Mouse (Mus musculus) midbrain, embryonic 14.5 days (tissue): ENCODE measurements at regions not wholly inside any gene's neighbourhood (a gene's known extent, or its start where the extent isn't known, plus 50 kb on each side); places are given as distances from the start of the nearest gene placed in this dataset.

Source experiments
- ATAC-seq: fragments of 200-750 bp; cut with Nextera tagmentation; 2 replicates; pipeline ENCODE4 v1.8.0; 2017; ENCODE audit warnings: moderate number of reproducible peaks, moderate library complexity; ENCODE audit not compliant: low FRiP score, low TSS enrichment
- DNase-seq: peaks from one replicate; pipeline ENCODE4 v3.0.0-alpha.2; 2015
- H3K27ac ChIP-seq: fragments of 300-500 bp; sonication (generic); replicated peaks from 2 replicates; pipeline ENCODE4 v1.5.1; 2014; ENCODE audit warnings: mild to moderate bottlenecking, low read depth, low read length, moderate library complexity
- H3K27me3 ChIP-seq: fragments of 300-500 bp; sonication (generic); 2 replicates; pipeline ENCODE4 v1.6.1; 2014; ENCODE audit warnings: low read length, control low read depth, mixed read lengths; ENCODE audit not compliant: control insufficient read depth, insufficient read depth
- H3K36me3 ChIP-seq: fragments of 300-500 bp; sonication (generic); 2 replicates; pipeline ENCODE4 v1.6.1; 2014; ENCODE audit warnings: low read length, control low read depth; ENCODE audit not compliant: control insufficient read depth, insufficient read depth
- H3K4me1 ChIP-seq: fragments of 300-500 bp; sonication (generic); 2 replicates; pipeline ENCODE4 v1.6.1; 2014; ENCODE audit warnings: mild to moderate bottlenecking, antibody characterized with exemption, low read length, control low read depth; ENCODE audit not compliant: control insufficient read depth, insufficient read depth
- H3K4me2 ChIP-seq: fragments of 300-500 bp; sonication (generic); 2 replicates; pipeline ENCODE4 v1.6.1; 2014; ENCODE audit warnings: mild to moderate bottlenecking, low read length, moderate library complexity
- H3K4me3 ChIP-seq: fragments of 300-500 bp; sonication (generic); replicated peaks from 2 replicates; pipeline ENCODE4 v1.5.1; 2014; ENCODE audit warnings: low read depth, low read length
- H3K9ac ChIP-seq: fragments of 300-500 bp; sonication (generic); replicated peaks from 2 replicates; pipeline ENCODE4 v1.6.1; 2014; ENCODE audit warnings: mild to moderate bottlenecking, low read length, moderate library complexity
- H3K9me3 ChIP-seq: fragments of 300-500 bp; sonication (generic); 2 replicates; pipeline ENCODE4 v1.6.1; 2016; ENCODE audit warnings: low read length, control low read depth, mixed read lengths; ENCODE audit not compliant: control insufficient read depth
- WGBS: fragments of 180-500 bp; shearing (Covaris S2); extraction: QIAGEN DNeasy Blood & Tissue Kit; methylation state at CpG from one replicate; pipeline ENCODE4 v1.1.7; 2014; 5-methylcytosine and 5-hydroxymethylcytosine counted together

- 16% methylated on average over 1 of the region's 1 CpGs for WGBS
- H3K9ac ChIP-seq, result no peak overlapping the region
These were observed 125.0 kb downstream of the Nkx6-1 start for GRCm38 (mm10) chr5:101539818-101540217.

GRCm38 (mm10) chr5:101539254-101539549, 125.6 kb downstream of the Nkx6-1 start:
- Histone ChIP-seq H3K9me3 (no peaks in the 10 kb centered on the region), H3K27me3 (peaks cover 85% of the 10 kb centered on the region), H3K27ac (no peak overlapping the region), H3K4me2 (no peak overlapping the region), H3K36me3 (no peaks in the 10 kb centered on the region), H3K9ac (no peak overlapping the region), H3K4me1 (0 out of 2 replicates have a peak, but pooled peaks cover 2% of the 10 kb centered on the region), H3K4me3 (no peak overlapping the region)
- WGBS, result 5% methylated on average over 10 of the region's 10 CpGs
- peak; percentile 28 for DNase-seq
- ATAC-seq, result no peak

More at GRCm38 (mm10) chr5:101539818-101540217, 125.0 kb downstream of the Nkx6-1 start:
- Histone ChIP-seq H3K36me3 (no peaks in the 10 kb centered on the region), H3K4me3 (no peak overlapping the region), H3K27me3 (peaks cover 85% of the 10 kb centered on the region), H3K9me3 (no peaks in the 10 kb centered on the region), H3K4me2 (no peak overlapping the region), H3K4me1 (0 out of 2 replicates have a peak, but pooled peaks cover 2% of the 10 kb centered on the region), H3K27ac (no peak overlapping the region)
- ATAC-seq, result no peak
- no peak for DNase-seq

GRCm38 (mm10) chr5:101538410-101539253, 126.2 kb downstream of the Nkx6-1 start:
- Histone ChIP-seq H3K27ac (no peak overlapping the region), H3K9ac (no peak overlapping the region), H3K27me3 (peaks cover 85% of the 10 kb centered on the region), H3K4me2 (peak overlapping the region; percentile 33; the same call in 1 of the 2 replicates), H3K4me1 (0 out of 2 replicates have a peak, but pooled peaks cover 2% of the 10 kb centered on the region), H3K36me3 (no peaks in the 10 kb centered on the region), H3K4me3 (no peak overlapping the region), H3K9me3 (no peaks in the 10 kb centered on the region)
- DNase-seq (peak; percentile 45), ATAC-seq (peak; percentile 24; the same call in 1 of the 2 replicates)
- 2% methylated on average over 24 of the region's 24 CpGs for WGBS

GRCm38 (mm10) chr5:101537518-101538380, 127.0 kb downstream of the Nkx6-1 start:
- H3K4me1 ChIP-seq, result 0 out of 2 replicates have a peak, but pooled peaks cover 2% of the 10 kb centered on the region
- H3K4me2 ChIP-seq, result peak overlapping the region; percentile 33
- WGBS, result under 1% methylated on average over 23 of the region's 23 CpGs
- peaks cover 85% of the 10 kb centered on the region for H3K27me3 ChIP-seq
- no peaks in the 10 kb centered on the region for H3K9me3 ChIP-seq
- H3K27ac ChIP-seq, result no peak overlapping the region
- no peaks in the 10 kb centered on the region for H3K36me3 ChIP-seq
- no peak overlapping the region for H3K4me3 ChIP-seq
- ATAC-seq (peak; percentile 84; the same call in 1 of the 2 replicates), DNase-seq (peak; percentile 67)
- H3K9ac ChIP-seq, result no peak overlapping the region

- ATAC-seq (no peak), DNase-seq (no peak)
- Histone ChIP-seq H3K4me1 (0 out of 2 replicates have a peak, but pooled peaks cover 2% of the 10 kb centered on the region), H3K4me3 (no peak overlapping the region), H3K4me2 (no peak overlapping the region), H3K9me3 (no peaks in the 10 kb centered on the region), H3K27ac (no peak overlapping the region), H3K36me3 (no peaks in the 10 kb centered on the region), H3K27me3 (peaks cover 83% of the 10 kb centered on the region), H3K9ac (no peak overlapping the region)
- WGBS, result 69% methylated on average over 5 of the region's 5 CpGs
These were observed 129.3 kb downstream of the Nkx6-1 start for GRCm38 (mm10) chr5:101535451-101535850.

- DNase-seq (no peak), ATAC-seq (no peak)
- Histone ChIP-seq H3K36me3 (no peaks in the 10 kb centered on the region), H3K27me3 (peaks cover 98% of the 10 kb centered on the region), H3K9me3 (no peaks in the 10 kb centered on the region), H3K9ac (no peak overlapping the region), H3K27ac (no peak overlapping the region), H3K4me3 (no peak overlapping the region), H3K4me1 (peaks cover 20% of the 10 kb centered on the region; the same call in 1 of the 2 replicates), H3K4me2 (no peak overlapping the region)
- WGBS, result 56% methylated on average over 5 of the region's 5 CpGs
These were observed 139.4 kb downstream of the Nkx6-1 start for GRCm38 (mm10) chr5:101525346-101525745.

- Histone ChIP-seq H3K4me1 (peaks cover 20% of the 10 kb centered on the region; the same call in 1 of the 2 replicates), H3K27me3 (peaks cover 95% of the 10 kb centered on the region), H3K9me3 (no peaks in the 10 kb centered on the region), H3K36me3 (no peaks in the 10 kb centered on the region), H3K27ac (no peak overlapping the region), H3K4me3 (no peak overlapping the region), H3K4me2 (no peak overlapping the region), H3K9ac (no peak overlapping the region)
- peak; percentile 52 for DNase-seq
- no peak for ATAC-seq
- WGBS, result 4% methylated on average over 4 of the region's 4 CpGs
These were observed 140.1 kb downstream of the Nkx6-1 start for GRCm38 (mm10) chr5:101524670-101525069.

- H3K9ac ChIP-seq, result no peak overlapping the region
- H3K4me3 ChIP-seq, result no peak overlapping the region
- DNase-seq (peak; percentile 69), ATAC-seq (peak; percentile 38; the same call in 1 of the 2 replicates)
- peak overlapping the region; percentile 22; the same call in 1 of the 2 replicates for H3K4me2 ChIP-seq
- peaks cover 95% of the 10 kb centered on the region for H3K27me3 ChIP-seq
- H3K36me3 ChIP-seq, result no peaks in the 10 kb centered on the region
- H3K4me1 ChIP-seq, result peaks cover 20% of the 10 kb centered on the region; the same call in 1 of the 2 replicates
- WGBS, result 3% methylated on average over 7 of the region's 7 CpGs
- H3K9me3 ChIP-seq, result no peaks in the 10 kb centered on the region
- H3K27ac ChIP-seq, result no peak overlapping the region
These were observed 140.9 kb downstream of the Nkx6-1 start for GRCm38 (mm10) chr5:101523902-101524301.
